Mouse (Mus musculus) olfactory bulb, adult 2 months (tissue): ENCODE data around the gene Egfem1. TPM values are rescaled to one million over a fixed set of nuclear protein-coding genes. Genes with fewer than 3 reads are reported as not detected.

ENCODE experiments used
- H3K27ac ChIP-seq: fragments of 200-500 bp; 2 replicates; pipeline ENCODE4 v1.5.1; 2012; ENCODE audit warnings: low read depth, low read length; ENCODE audit not compliant: insufficient read depth
- H3K4me1 ChIP-seq: fragments of 200-500 bp; 2 replicates; pipeline ENCODE4 v1.6.1; 2012; ENCODE audit warnings: low read length; ENCODE audit not compliant: control insufficient read depth, insufficient read depth
- H3K4me3 ChIP-seq: fragments of 200-500 bp; 2 replicates; pipeline ENCODE4 v1.5.1; 2012; ENCODE audit warnings: mild to moderate bottlenecking, low read depth, low read length, moderate library complexity; ENCODE audit not compliant: insufficient read depth
- CTCF ChIP-seq: fragments of 200-500 bp; IDR thresholded peaks from 2 replicates; pipeline ENCODE4 v1.5.1; 2012; ENCODE audit warnings: low read depth, mild to moderate bottlenecking, low read length, moderate library complexity; ENCODE audit not compliant: insufficient read depth
- POLR2A ChIP-seq: fragments of 200-500 bp; IDR thresholded peaks from 2 replicates; pipeline ENCODE4 v1.6.1; 2012; ENCODE audit warnings: mild to moderate bottlenecking, low read depth, low read length, moderate library complexity; ENCODE audit not compliant: insufficient read depth
- WGBS: fragments of 180-500 bp; shearing (Covaris S2); methylation state at CpG from one replicate; pipeline ENCODE4 v1.1.7; 2018; 5-methylcytosine and 5-hydroxymethylcytosine counted together
- polyA plus RNA-seq: library from polyadenylated mRNA; stranded (reverse); fragments of >200 nt; gene quantifications from 2 replicates; pipeline ENCODE4 v1.2.4, GENCODE M21; 2012; ENCODE audit warnings: low replicate concordance; ENCODE audit not compliant: missing spikeins, insufficient read depth, insufficient read length

Egfem1 gene
- polyA plus RNA-seq, 1 experiment, result not detected

GRCm38 (mm10) chr3:29399064-29399463 lies 317.2 kb downstream of the Egfem1 start:
- no peaks in the 10 kb centered on the region for H3K4me1 ChIP-seq
- no peak overlapping the region for H3K27ac ChIP-seq
- no peak overlapping the region for H3K4me3 ChIP-seq
- 80% methylated on average over 3 of the region's 3 CpGs for WGBS
- TF ChIP-seq POLR2A, result no peak
- no peak for TF ChIP-seq CTCF

GRCm38 (mm10) chr3:29421634-29422033 lies 339.8 kb downstream of the Egfem1 start:
- 88% methylated on average over 2 of the region's 2 CpGs for WGBS
- H3K27ac ChIP-seq, result no peak overlapping the region
- TF ChIP-seq POLR2A (no peak), CTCF (no peak)
- no peaks in the 10 kb centered on the region for H3K4me1 ChIP-seq
- H3K4me3 ChIP-seq, result no peak overlapping the region

GRCm38 (mm10) chr3:29432109-29433091 lies 350.6 kb downstream of the Egfem1 start:
- no peak for TF ChIP-seq CTCF
- TF ChIP-seq POLR2A, result no peak
- 47% methylated on average over 10 of the region's 10 CpGs for WGBS

GRCm38 (mm10) chr3:29443024-29443423 lies 361.2 kb downstream of the Egfem1 start:
- 94% methylated on average over 6 of the region's 6 CpGs for WGBS
- no peak for TF ChIP-seq POLR2A
- TF ChIP-seq CTCF, result no peak
- no peak overlapping the region for H3K4me3 ChIP-seq
- H3K27ac ChIP-seq, result no peak overlapping the region
- no peaks in the 10 kb centered on the region for H3K4me1 ChIP-seq

More at GRCm38 (mm10) chr3:29432109-29433091, 350.6 kb downstream of the Egfem1 start:
- Histone ChIP-seq H3K4me1 (no peaks in the 10 kb centered on the region), H3K4me3 (no peak overlapping the region), H3K27ac (no peak overlapping the region)

GRCm38 (mm10) chr3:29444661-29445060 lies 362.8 kb downstream of the Egfem1 start:
- H3K4me3 ChIP-seq, result no peak overlapping the region
- 49% methylated on average over 5 of the region's 5 CpGs for WGBS
- no peaks in the 10 kb centered on the region for H3K4me1 ChIP-seq
- H3K27ac ChIP-seq, result no peak overlapping the region
- TF ChIP-seq POLR2A, result no peak
- no peak for TF ChIP-seq CTCF

- Histone ChIP-seq H3K4me3 (no peak overlapping the region), H3K4me1 (no peaks in the 10 kb centered on the region), H3K27ac (no peak overlapping the region)
- WGBS, result 48% methylated on average over 3 of the region's 3 CpGs
- TF ChIP-seq CTCF, result no peak
- no peak for TF ChIP-seq POLR2A
Measured at GRCm38 (mm10) chr3:29446081-29446480, 364.3 kb downstream of the Egfem1 start.

GRCm38 (mm10) chr3:29448829-29449406 lies 367.1 kb downstream of the Egfem1 start:
- H3K4me3 ChIP-seq, result no peak overlapping the region
- H3K27ac ChIP-seq, result no peak overlapping the region
- no peaks in the 10 kb centered on the region for H3K4me1 ChIP-seq
- 72% methylated on average over 5 of the region's 5 CpGs for WGBS
- TF ChIP-seq POLR2A (no peak), CTCF (no peak)

GRCm38 (mm10) chr3:29498211-29498610 lies 416.4 kb downstream of the Egfem1 start:
- Histone ChIP-seq H3K4me1 (no peaks in the 10 kb centered on the region), H3K27ac (no peak overlapping the region), H3K4me3 (no peak overlapping the region)
- WGBS, result 87% methylated on average over 2 of the region's 2 CpGs
- TF ChIP-seq POLR2A, result no peak
- TF ChIP-seq CTCF, result no peak

GRCm38 (mm10) chr3:29499188-29499587 lies 417.4 kb downstream of the Egfem1 start:
- TF ChIP-seq CTCF, result no peak
- TF ChIP-seq POLR2A, result no peak
- H3K4me1 ChIP-seq, result no peaks in the 10 kb centered on the region
- no peak overlapping the region for H3K27ac ChIP-seq
- WGBS, result 37% methylated on average over 6 of the region's 6 CpGs
- H3K4me3 ChIP-seq, result no peak overlapping the region
